Mouse (Mus musculus): Measurements from ENCODE around the gene Lrriq4.
"Not testable (repeated sequence)": the region's sequence is repeated elsewhere in the genome, so short reads cannot be mapped to it uniquely, and the experiment has no call there.

Gene Lrriq4

GRCm38 (mm10) chr3:30687216-30687615 is 42.9 kb downstream of the Lrriq4 start:
- no peak for DNase-seq

- DNase-seq = peak; percentile 55
Observed at GRCm38 (mm10) chr3:30690976-30691375, 46.7 kb downstream of the Lrriq4 start.

GRCm38 (mm10) chr3:30695661-30696060 is 51.4 kb downstream of the Lrriq4 start:
- no peak for DNase-seq

GRCm38 (mm10) chr3:30696346-30696745 is 52.0 kb downstream of the Lrriq4 start:
- peak; percentile 83 for DNase-seq

- no peak for DNase-seq
Observed at GRCm38 (mm10) chr3:30697891-30698290, 53.6 kb downstream of the Lrriq4 start.

- not testable (repeated sequence) for DNase-seq
Observed at GRCm38 (mm10) chr3:30699711-30700505, 55.6 kb downstream of the Lrriq4 start, which contains the start of gene Lrrc31. Gene Lrrc31 (minus strand): TSS chr3:30699843.

GRCm38 (mm10) chr3:30705977-30706376 is 61.7 kb downstream of the Lrriq4 start:
- no peak for DNase-seq

- DNase-seq = no peak
Observed at GRCm38 (mm10) chr3:30706614-30707276, 62.4 kb downstream of the Lrriq4 start.

- DNase-seq = no peak
Observed at GRCm38 (mm10) chr3:30710191-30710590, 65.9 kb downstream of the Lrriq4 start.

GRCm38 (mm10) chr3:30713334-30713733 is 69.0 kb downstream of the Lrriq4 start:
- DNase-seq = no peak

GRCm38 (mm10) chr3:30718649-30719048 is 74.3 kb downstream of the Lrriq4 start:
- no peak for DNase-seq
